Mouse (Mus musculus) liver, embryonic 14.5 days (tissue): Measurements from ENCODE around the gene Pitpnm1. TPM values are rescaled to one million over a fixed set of nuclear protein-coding genes. Genes with fewer than 3 reads are reported as not detected.
"Not testable (repeated sequence)": the region's sequence is repeated elsewhere in the genome, so short reads cannot be mapped to it uniquely, and the experiment has no call there.

ENCODE experiments used
- ATAC-seq: fragments of 200-750 bp; cut with Nextera tagmentation; 2 replicates; pipeline ENCODE4 v1.8.0; 2017; ENCODE audit warnings: moderate number of reproducible peaks, mild to moderate bottlenecking, moderate library complexity; ENCODE audit not compliant: insufficient read depth
- DNase-seq, 3 experiments: peaks; one replicate each; pipeline ENCODE4 v3.0.0-alpha.2; 2012 to 2013; ENCODE audit warnings: low read depth in 3 of 3, low spot score in 3 of 3
- H3K27ac ChIP-seq: fragments of 300-500 bp; sonication (generic); 2 replicates; pipeline ENCODE4 v1.5.1; 2014; ENCODE audit warnings: moderate library complexity, mild to moderate bottlenecking, control low read depth, inconsistent platforms
- H3K27me3 ChIP-seq: fragments of 300-500 bp; sonication (generic); 2 replicates; pipeline ENCODE4 v1.6.1; 2014; ENCODE audit warnings: mild to moderate bottlenecking, low read length, moderate library complexity; ENCODE audit not compliant: control insufficient read depth, insufficient read depth
- H3K36me3 ChIP-seq: fragments of 300-500 bp; sonication (generic); replicated peaks from 2 replicates; pipeline ENCODE4 v1.6.1; 2014; ENCODE audit warnings: low read depth; ENCODE audit not compliant: control insufficient read depth, insufficient read depth
- H3K4me1 ChIP-seq, 2 experiments: fragments of 200-500 bp in 1 of 2; fragments of 300-500 bp in 1 of 2; sonication (generic) in 1 of 2; replicated peaks; 2 replicates each; pipeline ENCODE4 v1.6.1; 2012 to 2014; ENCODE audit warnings: antibody characterized with exemption in 1 of 2, inconsistent platforms in 1 of 2, low read length in 1 of 2; ENCODE audit not compliant: control insufficient read depth in 2 of 2, insufficient read depth in 2 of 2
- H3K4me2 ChIP-seq: fragments of 300-500 bp; sonication (generic); 2 replicates; pipeline ENCODE4 v1.6.1; 2014; ENCODE audit warnings: low read depth, mild to moderate bottlenecking, control low read depth, moderate library complexity
- H3K4me3 ChIP-seq, 2 experiments: fragments of 200-500 bp in 1 of 2; fragments of 300-500 bp in 1 of 2; sonication (generic) in 1 of 2; 2 replicates each; pipeline ENCODE4 v1.5.1; 2012 to 2014; ENCODE audit warnings: low read depth in 2 of 2, low read length in 2 of 2, mild to moderate bottlenecking in 2 of 2, control low read depth in 1 of 2, inconsistent platforms in 1 of 2, moderate library complexity in 1 of 2; ENCODE audit not compliant: insufficient read depth in 1 of 2
- H3K9ac ChIP-seq: fragments of 300-500 bp; sonication (generic); replicated peaks from 2 replicates; pipeline ENCODE4 v1.6.1; 2014; ENCODE audit warnings: mild to moderate bottlenecking, control low read depth, moderate library complexity
- H3K9me3 ChIP-seq: fragments of 300-500 bp; sonication (generic); 2 replicates; pipeline ENCODE4 v1.6.1; 2016; ENCODE audit warnings: low read length, mixed read lengths; ENCODE audit not compliant: control insufficient read depth
- CTCF ChIP-seq: IDR thresholded peaks from 2 replicates; pipeline ENCODE4 v1.5.1; 2016; ENCODE audit warnings: antibody characterized with exemption, low read depth, control low read depth
- EP300 ChIP-seq: IDR thresholded peaks from 2 replicates; pipeline ENCODE4 v1.6.1; 2016; ENCODE audit warnings: antibody characterized with exemption, low read depth
- WGBS: fragments of 180-500 bp; shearing (Covaris S2); extraction: QIAGEN DNeasy Blood & Tissue Kit; methylation state at CpG from one replicate; pipeline ENCODE4 v1.1.7; 2014; ENCODE audit not compliant: insufficient replicate concordance; 5-methylcytosine and 5-hydroxymethylcytosine counted together
- polyA plus RNA-seq, 2 experiments: library from polyadenylated mRNA; depleted of rRNA in 1 of 2; stranded (reverse) in 1 of 2; unstranded in 1 of 2; fragments of >200 nt; fragmentation: Nextera tagmentation in 1 of 2; extraction: Ambion mirVana in 1 of 2; gene quantifications; 2 replicates each; pipeline versions ENCODE4 v1.2.1 to v1.2.3; 2012 to 2014

Gene Pitpnm1
- polyA plus RNA-seq, 2 experiments, result 3.4 to 7.1 TPM

DNA sequence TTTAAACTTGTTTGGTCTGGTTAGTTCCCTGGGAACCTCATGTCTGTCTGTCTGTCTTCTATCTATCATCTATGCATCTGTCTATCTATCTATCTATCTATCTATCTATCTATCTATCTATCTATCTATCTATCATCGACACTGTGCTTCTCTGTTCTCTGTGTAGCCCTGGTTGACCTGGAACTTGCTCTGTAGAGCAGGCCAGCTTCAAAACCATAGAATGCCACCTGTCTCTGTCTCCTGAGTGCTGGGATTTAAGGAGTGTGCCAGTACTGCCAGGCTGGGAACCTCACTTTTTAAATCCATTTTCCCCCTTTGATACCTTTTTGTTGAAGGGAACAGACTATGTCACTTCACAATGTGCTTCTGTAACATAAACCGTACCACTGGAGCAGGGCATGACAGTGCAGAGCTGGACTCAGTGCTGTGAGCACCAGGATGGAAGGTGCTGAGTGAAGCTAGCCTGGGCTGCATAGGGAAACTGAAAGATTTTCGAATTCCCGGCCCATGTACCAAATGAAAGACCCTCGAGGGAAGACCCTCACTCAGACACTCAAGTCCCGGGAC is 38.8 kb upstream of the Pitpnm1 start:
- no peak overlapping the region for H3K4me3 ChIP-seq
- 67% methylated on average over 6 of the region's 6 CpGs for WGBS
- no peak overlapping the region for H3K9ac ChIP-seq
- no peaks in the 10 kb centered on the region for H3K36me3 ChIP-seq
- no peak for ATAC-seq
- H3K4me2 ChIP-seq, result no peak overlapping the region
- H3K27me3 ChIP-seq, result no peaks in the 10 kb centered on the region
- no peaks in the 10 kb centered on the region for H3K9me3 ChIP-seq
- peaks cover 24 to 29% of the 10 kb centered on the region in 2 experiments for H3K4me1 ChIP-seq
- no peak for DNase-seq
- no peak for TF ChIP-seq EP300
- TF ChIP-seq CTCF, result no peak
- H3K27ac ChIP-seq, result no peak overlapping the region

DNA sequence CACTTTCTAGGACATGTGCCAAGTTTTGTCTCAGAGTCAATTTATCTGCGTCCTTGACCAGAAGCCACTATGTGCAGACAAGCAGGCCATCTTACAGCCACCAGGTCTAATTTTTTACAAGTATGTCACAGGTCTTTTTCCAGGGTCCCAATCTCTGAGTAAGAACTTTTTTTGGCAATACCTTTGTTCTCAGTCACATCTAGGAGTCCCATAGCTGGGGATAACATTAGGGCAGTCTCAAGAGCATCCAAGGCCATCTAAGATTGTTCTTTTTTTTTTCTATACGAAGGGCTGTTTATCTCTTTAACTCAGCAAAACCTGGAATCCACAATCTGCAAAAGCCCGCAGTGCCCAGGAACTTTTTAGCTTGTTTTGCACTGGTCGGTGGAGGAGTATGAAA is 36.4 kb upstream of the Pitpnm1 start:
- H3K4me1 ChIP-seq, result peaks cover 20 to 24% of the 10 kb centered on the region in 2 experiments
- DNase-seq, H3K9me3 ChIP-seq, H3K27me3 ChIP-seq, H3K9ac ChIP-seq, H3K4me3 ChIP-seq, H3K27ac ChIP-seq, ATAC-seq, H3K36me3 ChIP-seq, H3K4me2 ChIP-seq: not testable (repeated sequence)
- 31% methylated on average over 2 of the region's 4 CpGs for WGBS

DNA sequence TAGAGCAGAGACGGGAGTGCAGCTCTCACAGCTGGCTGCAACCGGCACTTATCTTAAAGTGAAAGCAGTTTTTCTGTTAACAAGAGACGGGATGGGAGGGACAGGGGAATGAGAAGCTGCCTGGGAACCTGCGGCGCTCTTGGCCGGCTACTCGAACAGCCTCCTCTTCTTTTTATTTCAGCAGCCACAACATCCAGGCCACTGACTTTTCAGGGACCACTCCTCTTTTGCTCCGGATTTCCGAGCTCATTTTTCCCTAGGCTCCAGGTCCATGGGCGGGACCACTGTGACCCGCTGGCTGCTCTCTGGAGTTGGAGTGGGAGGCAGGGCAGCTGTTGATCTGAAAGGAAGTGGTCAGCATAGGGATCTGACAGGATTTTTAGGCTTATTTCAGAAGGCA is 35.3 kb upstream of the Pitpnm1 start:
- not testable (repeated sequence) for H3K27me3 ChIP-seq, H3K9ac ChIP-seq, DNase-seq, ATAC-seq, H3K27ac ChIP-seq, H3K36me3 ChIP-seq, H3K4me2 ChIP-seq, H3K4me3 ChIP-seq, H3K9me3 ChIP-seq
- 7% methylated on average over 3 of the region's 11 CpGs for WGBS
- H3K4me1 ChIP-seq, result peaks cover 9 to 12% of the 10 kb centered on the region in 2 experiments

DNA sequence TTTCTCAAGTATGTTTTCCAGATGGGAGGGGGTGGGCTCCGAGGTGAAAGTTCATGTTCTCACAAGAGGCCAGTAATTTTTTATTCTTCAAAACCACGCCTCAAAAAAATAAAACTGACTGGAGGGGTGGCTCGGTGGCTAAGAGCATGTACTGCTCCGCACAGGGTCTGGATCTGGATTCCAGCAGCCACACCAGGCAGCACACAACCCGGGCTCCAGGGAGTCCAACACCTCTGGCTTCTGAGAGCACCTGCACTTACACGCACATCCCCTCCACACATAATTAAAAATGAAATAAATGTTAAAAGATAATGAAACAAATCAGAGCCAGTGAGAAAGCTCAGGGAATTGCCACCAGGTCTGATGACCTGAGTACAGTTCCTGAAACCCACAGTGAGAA is 33.5 kb upstream of the Pitpnm1 start:
- H3K27me3 ChIP-seq, result no peaks in the 10 kb centered on the region
- no peaks in the 10 kb centered on the region for H3K9me3 ChIP-seq
- 60% methylated on average over 6 of the region's 6 CpGs for WGBS
- TF ChIP-seq EP300 (no peak), CTCF (no peak)
- no peak overlapping the region for H3K4me2 ChIP-seq
- H3K4me1 ChIP-seq, result peaks cover 2 to 7% of the 10 kb centered on the region in 2 experiments; a peak in 1 of 4 replicates
- DNase-seq, result no peak
- H3K4me3 ChIP-seq, result no peak overlapping the region
- no peak overlapping the region for H3K9ac ChIP-seq
- no peaks in the 10 kb centered on the region for H3K36me3 ChIP-seq
- ATAC-seq, result no peak
- H3K27ac ChIP-seq, result no peak overlapping the region

DNA sequence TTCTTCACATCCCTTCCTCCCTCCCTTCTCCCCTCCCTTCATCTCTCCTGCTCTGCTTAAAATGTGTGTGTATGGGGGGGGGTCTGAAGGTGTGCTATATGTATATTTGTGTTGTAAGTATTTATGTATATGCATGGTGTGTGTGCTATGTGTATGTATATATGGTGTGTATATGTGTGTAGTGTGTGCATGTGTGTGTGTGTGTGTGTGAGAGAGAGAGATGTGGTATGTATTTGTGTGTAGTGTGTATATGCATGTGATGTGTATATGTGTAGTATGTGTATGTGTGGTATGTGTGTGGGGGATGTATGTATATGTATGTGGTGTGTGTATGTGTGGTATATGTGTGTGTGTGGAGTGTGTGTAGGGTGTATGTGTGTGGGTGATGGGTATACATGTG is 32.9 kb upstream of the Pitpnm1 start:
- Histone ChIP-seq H3K27me3 (no peaks in the 10 kb centered on the region), H3K27ac (no peak overlapping the region), H3K4me2 (no peak overlapping the region), H3K36me3 (no peaks in the 10 kb centered on the region), H3K4me3 (no peak overlapping the region), H3K9me3 (no peaks in the 10 kb centered on the region), H3K9ac (no peak overlapping the region), H3K4me1 (peaks cover 2 to 9% of the 10 kb centered on the region in 2 experiments; a peak in 1 of 4 replicates)
- DNase-seq (no peak), ATAC-seq (no peak)
- no peak for TF ChIP-seq EP300
- no peak for TF ChIP-seq CTCF

DNA sequence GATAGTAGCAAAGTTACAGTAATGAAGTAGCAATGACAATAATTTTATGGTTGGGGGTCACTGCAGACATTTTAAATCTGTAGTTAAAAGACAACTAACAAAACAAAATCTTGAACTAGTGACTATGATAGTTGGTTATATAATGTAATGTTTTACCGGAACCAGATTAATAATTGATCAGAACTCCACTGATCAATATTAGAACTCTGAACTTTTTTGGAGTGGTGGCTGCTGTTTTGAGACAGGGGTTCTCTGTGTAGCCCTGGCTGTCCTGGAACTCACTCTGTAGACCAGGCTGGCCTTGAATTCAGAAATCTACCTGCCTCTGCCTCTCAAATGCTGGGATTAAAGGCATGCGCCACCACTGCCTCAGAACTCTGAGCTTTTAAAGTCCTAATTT is 31.6 kb upstream of the Pitpnm1 start:
- H3K4me2 ChIP-seq, H3K9me3 ChIP-seq, ATAC-seq, DNase-seq, H3K4me1 ChIP-seq, H3K36me3 ChIP-seq, H3K9ac ChIP-seq, H3K4me3 ChIP-seq, H3K27me3 ChIP-seq: not testable (repeated sequence)
- WGBS, result 77% methylated on average over 2 of the region's 2 CpGs
- peak overlapping the region; percentile 28 for H3K27ac ChIP-seq
